Mouse (Mus musculus) kidney, postnatal 0 days (tissue): ENCODE data around the gene Trpm5. TPM values are rescaled to one million over a fixed set of nuclear protein-coding genes. Genes with fewer than 3 reads are reported as not detected.

ENCODE experiments used
- ATAC-seq: fragments of 200-750 bp; cut with Nextera tagmentation; replicated peaks from 2 replicates; pipeline ENCODE4 v1.8.0; 2017; ENCODE audit warnings: low read depth, moderate number of reproducible peaks, moderate TSS enrichment, moderate library complexity; ENCODE audit not compliant: low FRiP score
- DNase-seq: peaks from one replicate; pipeline ENCODE4 v3.0.0-alpha.2; 2016; ENCODE audit warnings: low spot score
- H3K27ac ChIP-seq: fragments of 300-500 bp; sonication (generic); 2 replicates; pipeline ENCODE4 v1.5.1; 2014; ENCODE audit warnings: mild to moderate bottlenecking
- H3K27me3 ChIP-seq: fragments of 300-500 bp; sonication (generic); 2 replicates; pipeline ENCODE4 v1.6.1; 2014; ENCODE audit warnings: low read length, mixed read lengths; ENCODE audit not compliant: insufficient read depth
- H3K36me3 ChIP-seq: fragments of 300-500 bp; sonication (generic); 2 replicates; pipeline ENCODE4 v1.6.1; 2014; ENCODE audit warnings: low read length, mixed read lengths; ENCODE audit not compliant: insufficient read depth
- H3K4me1 ChIP-seq: fragments of 300-500 bp; sonication (generic); replicated peaks from 2 replicates; pipeline ENCODE4 v1.6.1; 2014; ENCODE audit warnings: antibody characterized with exemption, low read length, mixed read lengths; ENCODE audit not compliant: insufficient read depth
- H3K4me2 ChIP-seq: fragments of 300-500 bp; sonication (generic); 2 replicates; pipeline ENCODE4 v1.6.1; 2014; ENCODE audit warnings: mild to moderate bottlenecking, low read length, moderate library complexity, mixed read lengths
- H3K4me3 ChIP-seq: fragments of 300-500 bp; sonication (generic); replicated peaks from 2 replicates; pipeline ENCODE4 v1.5.1; 2014; ENCODE audit warnings: low read depth, low read length
- H3K9ac ChIP-seq: fragments of 300-500 bp; sonication (generic); 2 replicates; pipeline ENCODE4 v1.6.1; 2014; ENCODE audit warnings: low read depth, low read length
- H3K9me3 ChIP-seq: fragments of 300-500 bp; sonication (generic); replicated peaks from 2 replicates; pipeline ENCODE4 v1.6.1; 2016; ENCODE audit warnings: low read length, inconsistent platforms, mixed read lengths
- CTCF ChIP-seq: IDR thresholded peaks from 2 replicates; pipeline ENCODE4 v1.5.1; 2016; ENCODE audit warnings: antibody characterized with exemption, low read depth, mild to moderate bottlenecking, moderate library complexity
- WGBS: fragments of 180-500 bp; shearing (Covaris S2); extraction: QIAGEN DNeasy Blood & Tissue Kit; methylation state at CpG from one replicate; pipeline ENCODE4 v1.1.7; 2014; 5-methylcytosine and 5-hydroxymethylcytosine counted together
- polyA plus RNA-seq: library from polyadenylated mRNA; unstranded; fragments of >200 nt; fragmentation: Nextera tagmentation; extraction: Ambion mirVana; gene quantifications from 2 replicates; pipeline ENCODE4 v1.2.1, GENCODE M21; 2015

The Trpm5 gene
- polyA plus RNA-seq, 1 experiment from 2014 or later = 3.9 TPM

GRCm38 (mm10) chr7:143034112-143034511 is 60.3 kb downstream of the Trpm5 start:
- Histone ChIP-seq H3K4me3 (no peak overlapping the region), H3K27ac (no peak overlapping the region), H3K27me3 (no peaks in the 10 kb centered on the region), H3K9ac (no peak overlapping the region), H3K9me3 (no peaks in the 10 kb centered on the region), H3K4me2 (no peak overlapping the region), H3K36me3 (0 out of 2 replicates have a peak, but pooled peaks cover 3% of the 10 kb centered on the region), H3K4me1 (no peaks in the 10 kb centered on the region)
- WGBS = 94% methylated on average over 2 of the region's 2 CpGs
- no peak for TF ChIP-seq CTCF
- DNase-seq = no peak
- no peak for ATAC-seq

- WGBS = 76% methylated on average over 4 of the region's 4 CpGs
- Histone ChIP-seq H3K4me1 (no peaks in the 10 kb centered on the region), H3K27ac (no peak overlapping the region), H3K4me3 (no peak overlapping the region), H3K36me3 (0 out of 2 replicates have a peak, but pooled peaks cover 3% of the 10 kb centered on the region), H3K27me3 (no peaks in the 10 kb centered on the region), H3K9me3 (no peaks in the 10 kb centered on the region), H3K4me2 (no peak overlapping the region), H3K9ac (no peak overlapping the region)
- DNase-seq (no peak), ATAC-seq (no peak)
- no peak for TF ChIP-seq CTCF
Observed at GRCm38 (mm10) chr7:143033581-143033980, 60.9 kb downstream of the Trpm5 start.

- Histone ChIP-seq H3K36me3 (0 out of 2 replicates have a peak, but pooled peaks cover 3% of the 10 kb centered on the region), H3K4me1 (no peaks in the 10 kb centered on the region), H3K27me3 (no peaks in the 10 kb centered on the region), H3K27ac (no peak overlapping the region), H3K9me3 (no peaks in the 10 kb centered on the region), H3K4me2 (no peak overlapping the region), H3K9ac (no peak overlapping the region), H3K4me3 (no peak overlapping the region)
- DNase-seq (no peak), ATAC-seq (no peak)
- WGBS = 81% methylated on average over 1 of the region's 1 CpGs
- no peak for TF ChIP-seq CTCF
Observed at GRCm38 (mm10) chr7:143031816-143032215, 62.6 kb downstream of the Trpm5 start.

GRCm38 (mm10) chr7:143027196-143027595 is 67.2 kb downstream of the Trpm5 start:
- DNase-seq (no peak), ATAC-seq (no peak)
- H3K4me1 ChIP-seq = no peaks in the 10 kb centered on the region
- no peak for TF ChIP-seq CTCF
- H3K9me3 ChIP-seq = no peaks in the 10 kb centered on the region
- H3K27me3 ChIP-seq = no peaks in the 10 kb centered on the region
- no peak overlapping the region for H3K4me3 ChIP-seq
- 92% methylated on average over 4 of the region's 4 CpGs for WGBS
- H3K9ac ChIP-seq = no peak overlapping the region
- H3K36me3 ChIP-seq = no peaks in the 10 kb centered on the region
- no peak overlapping the region for H3K27ac ChIP-seq
- no peak overlapping the region for H3K4me2 ChIP-seq

- ATAC-seq (no peak), DNase-seq (no peak)
- 94% methylated on average over 3 of the region's 3 CpGs for WGBS
Observed at GRCm38 (mm10) chr7:143025496-143025895, 68.9 kb downstream of the Trpm5 start.

GRCm38 (mm10) chr7:143024293-143024692 is 70.1 kb downstream of the Trpm5 start:
- Histone ChIP-seq H3K4me2 (no peak overlapping the region), H3K36me3 (no peaks in the 10 kb centered on the region), H3K9me3 (no peaks in the 10 kb centered on the region), H3K9ac (no peak overlapping the region), H3K27ac (no peak overlapping the region), H3K27me3 (no peaks in the 10 kb centered on the region), H3K4me3 (no peak overlapping the region), H3K4me1 (no peaks in the 10 kb centered on the region)
- WGBS = 82% methylated on average over 1 of the region's 1 CpGs
- no peak for DNase-seq
- no peak for TF ChIP-seq CTCF
- ATAC-seq = no peak

More at GRCm38 (mm10) chr7:143025496-143025895, 68.9 kb downstream of the Trpm5 start:
- Histone ChIP-seq H3K9me3 (no peaks in the 10 kb centered on the region), H3K27ac (no peak overlapping the region), H3K27me3 (no peaks in the 10 kb centered on the region), H3K36me3 (no peaks in the 10 kb centered on the region), H3K9ac (no peak overlapping the region), H3K4me1 (no peaks in the 10 kb centered on the region), H3K4me3 (no peak overlapping the region), H3K4me2 (no peak overlapping the region)
- no peak for TF ChIP-seq CTCF

- no peak for TF ChIP-seq CTCF
- Histone ChIP-seq H3K9ac (no peak overlapping the region), H3K27me3 (no peaks in the 10 kb centered on the region), H3K9me3 (no peaks in the 10 kb centered on the region), H3K27ac (no peak overlapping the region), H3K4me3 (no peak overlapping the region), H3K36me3 (no peaks in the 10 kb centered on the region), H3K4me2 (no peak overlapping the region), H3K4me1 (no peaks in the 10 kb centered on the region)
- no peak for DNase-seq
- no peak for ATAC-seq
- WGBS = 96% methylated on average over 2 of the region's 2 CpGs
Observed at GRCm38 (mm10) chr7:143023499-143023898, 70.9 kb downstream of the Trpm5 start.
